Mouse (Mus musculus) kidney, adult 2 months (tissue): Measurements from ENCODE around the gene Itpa. TPM values are rescaled to one million over a fixed set of nuclear protein-coding genes. Genes with fewer than 3 reads are reported as not detected.

Experiments used
- DNase-seq: peaks from one replicate; pipeline ENCODE4 v3.0.0; 2021
- H3K27ac ChIP-seq: fragments of 200-500 bp; 2 replicates; pipeline ENCODE4 v1.5.1; 2012; ENCODE audit warnings: low read depth, low read length, control low read depth, inconsistent platforms; ENCODE audit not compliant: insufficient read depth
- H3K27me3 ChIP-seq: fragments of 200-500 bp; replicated peaks from 2 replicates; pipeline ENCODE4 v1.6.1; 2012; ENCODE audit warnings: mild to moderate bottlenecking, moderate library complexity, low read length, inconsistent platforms; ENCODE audit not compliant: control insufficient read depth, insufficient read depth
- H3K36me3 ChIP-seq: fragments of 200-500 bp; 2 replicates; pipeline ENCODE4 v1.6.1; 2012; ENCODE audit warnings: mild to moderate bottlenecking, moderate library complexity, low read length, inconsistent platforms; ENCODE audit not compliant: control insufficient read depth, insufficient read depth
- H3K4me1 ChIP-seq: fragments of 200-500 bp; 2 replicates; pipeline ENCODE4 v1.6.1; 2011; ENCODE audit warnings: low read length; ENCODE audit not compliant: control insufficient read depth, insufficient read depth
- H3K4me3 ChIP-seq: fragments of 200-500 bp; 2 replicates; pipeline ENCODE4 v1.5.1; 2011; ENCODE audit warnings: mild to moderate bottlenecking, low read depth, low read length, control low read depth; ENCODE audit not compliant: insufficient read depth
- CTCF ChIP-seq: fragments of 200-500 bp; conservative IDR thresholded peaks from 2 replicates; pipeline ENCODE4 v1.5.1; 2011; ENCODE audit warnings: low read depth, mild to moderate bottlenecking, control low read depth, low read length, moderate library complexity, mixed read lengths; ENCODE audit not compliant: insufficient read depth, insufficient read length
- POLR2A ChIP-seq: fragments of 200-500 bp; IDR thresholded peaks from one replicate; pipeline ENCODE4 v1.6.1; 2011; ENCODE audit warnings: low read depth, low read length, control low read depth
- WGBS: fragments of 180-500 bp; shearing (Covaris S2); methylation state at CpG from one replicate; pipeline ENCODE4 v1.1.7; 2018; 5-methylcytosine and 5-hydroxymethylcytosine counted together
- polyA plus RNA-seq: library from polyadenylated mRNA; depleted of rRNA; stranded (reverse); fragments of >200 nt; gene quantifications from 2 replicates; pipeline ENCODE4 v1.2.3, GENCODE M21; 2012; rRNA removed

Itpa gene
- polyA plus RNA-seq, 1 experiment: 34.2 TPM

GRCm38 (mm10) chr2:130728906-130729585 is 61.6 kb downstream of the Itpa start:
- DNase-seq: no peak
- Histone ChIP-seq H3K27me3 (no peaks in the 10 kb centered on the region), H3K4me1 (no peaks in the 10 kb centered on the region), H3K27ac (no peak overlapping the region), H3K36me3 (peaks cover 27% of the 10 kb centered on the region), H3K4me3 (no peak overlapping the region)
- 89% methylated on average over 2 of the region's 2 CpGs for WGBS
- no peak for TF ChIP-seq CTCF
- no peak for TF ChIP-seq POLR2A

GRCm38 (mm10) chr2:130730746-130731145 is 63.3 kb downstream of the Itpa start:
- Histone ChIP-seq H3K36me3 (peaks cover 27% of the 10 kb centered on the region), H3K27ac (no peak overlapping the region), H3K4me1 (no peaks in the 10 kb centered on the region), H3K27me3 (no peaks in the 10 kb centered on the region), H3K4me3 (no peak overlapping the region)
- TF ChIP-seq POLR2A (no peak), CTCF (no peak)
- DNase-seq: no peak
- WGBS: 83% methylated on average over 9 of the region's 9 CpGs

Other genes starting within 250 kb of the Itpa start
- 50.8 and 56.0 TPM in 2 replicates for gene Vps16, start 243.3 kb upstream of the Itpa start, polyA plus RNA-seq
- 27.4 and 33.4 TPM in 2 replicates for gene Pced1a, start 242.9 kb upstream of the Itpa start, polyA plus RNA-seq
- 49.9 and 59.2 TPM in 2 replicates for gene Ptpra, start 217.3 kb upstream of the Itpa start, polyA plus RNA-seq
- gene Mrps26, start 103.9 kb upstream of the Itpa start, polyA plus RNA-seq: 86.9 and 116 TPM in 2 replicates
- gene Oxt, start 91.4 kb upstream of the Itpa start, polyA plus RNA-seq: not detected in 2 replicates
- not detected in 2 replicates for gene Avp, start 85.1 kb upstream of the Itpa start, polyA plus RNA-seq
- 3.4 and 4.0 TPM in 2 replicates for gene Fastkd5, start 37.6 kb upstream of the Itpa start, polyA plus RNA-seq
- gene Ubox5, start 37.6 kb upstream of the Itpa start, polyA plus RNA-seq: 7.3 and 8.0 TPM in 2 replicates
- 169 and 188 TPM in 2 replicates for gene Lzts3, start 24.8 kb upstream of the Itpa start, polyA plus RNA-seq
- gene Ddrgk1, start 3.0 kb upstream of the Itpa start, polyA plus RNA-seq: 143 and 152 TPM in 2 replicates
- gene Slc4a11, start 29.9 kb downstream of the Itpa start, polyA plus RNA-seq: 30.6 and 40.7 TPM in 2 replicates
- 70.2 and 91.4 TPM in 2 replicates for gene 4930402H24Rik, start 238.8 kb downstream of the Itpa start, polyA plus RNA-seq
- gene Atrn, start 238.9 kb downstream of the Itpa start, polyA plus RNA-seq: 14.5 and 14.9 TPM in 2 replicates